Mouse (Mus musculus) MEL (cell line): ENCODE results near the gene Ddn. TPM values are rescaled to one million over a fixed set of nuclear protein-coding genes. Genes with fewer than 3 reads are reported as not detected.

Experiments used
- DNase-seq: peaks from one replicate; pipeline ENCODE4 v3.0.0; 2011; ENCODE audit warnings: low read depth, low spot score
- H3K27ac ChIP-seq: 2 replicates; pipeline ENCODE4 v1.5.1; 2012; ENCODE audit warnings: low read depth, mild to moderate bottlenecking, control low read depth, low read length, moderate library complexity; ENCODE audit not compliant: control insufficient read depth
- H3K27me3 ChIP-seq, 2 experiments: fragments of 150-350 bp in 1 of 2; sonication (generic) in 1 of 2; 2 replicates each; pipeline ENCODE4 v1.6.1; 2012; ENCODE audit warnings: low read length in 2 of 2, mild to moderate bottlenecking in 2 of 2, improper control_type of control experiment in 1 of 2, moderate library complexity in 1 of 2; ENCODE audit not compliant: insufficient read depth in 2 of 2, control insufficient read depth in 1 of 2
- H3K36me3 ChIP-seq, 2 experiments: 2 replicates each; pipeline ENCODE4 v1.6.1; 2012 to 2014; ENCODE audit warnings: low read length in 2 of 2, improper control_type of control experiment in 1 of 2, inconsistent platforms in 1 of 2, mild to moderate bottlenecking in 1 of 2; ENCODE audit not compliant: insufficient read depth in 2 of 2, control insufficient read depth in 1 of 2
- H3K4me1 ChIP-seq, 2 experiments: fragments of 150-350 bp in 1 of 2; sonication (generic) in 1 of 2; 2 replicates each; pipeline ENCODE4 v1.6.1; 2012; ENCODE audit warnings: low read length in 2 of 2, improper control_type of control experiment in 1 of 2, mild to moderate bottlenecking in 1 of 2; ENCODE audit not compliant: insufficient read depth in 2 of 2, control insufficient read depth in 1 of 2
- H3K4me3 ChIP-seq, 2 experiments: fragments of 150-350 bp in 1 of 2; sonication (generic) in 1 of 2; 2 replicates each; pipeline ENCODE4 v1.5.1; 2012; ENCODE audit warnings: low read depth in 2 of 2, low read length in 2 of 2, mild to moderate bottlenecking in 2 of 2, moderate library complexity in 2 of 2, control low read depth in 1 of 2, improper control_type of control experiment in 1 of 2; ENCODE audit not compliant: control insufficient read depth in 1 of 2, insufficient read depth in 1 of 2
- H3K79me2 ChIP-seq: 2 replicates; pipeline ENCODE4 v1.6.1; 2012; ENCODE audit warnings: mild to moderate bottlenecking, low read length, moderate library complexity; ENCODE audit not compliant: control insufficient read depth, poor library complexity, insufficient read depth
- H3K9ac ChIP-seq: 2 replicates; pipeline ENCODE4 v1.6.1; 2012; ENCODE audit warnings: low read depth, mild to moderate bottlenecking, control low read depth, low read length, moderate library complexity; ENCODE audit not compliant: control insufficient read depth, poor library complexity, severe bottlenecking
- H3K9me3 ChIP-seq: fragments of 150-350 bp; sonication (generic); replicated peaks from 2 replicates; pipeline ENCODE4 v1.6.1; 2012; ENCODE audit warnings: mild to moderate bottlenecking, low read length, improper control_type of control experiment, moderate library complexity; ENCODE audit not compliant: insufficient read depth
- BHLHE40 ChIP-seq: IDR thresholded peaks from 2 replicates; pipeline ENCODE4 v1.6.1; 2012; ENCODE audit warnings: low read depth, mild to moderate bottlenecking, inconsistent platforms, low read length, improper control_type of control experiment, borderline replicate concordance
- CHD1 ChIP-seq: IDR thresholded peaks from 2 replicates; pipeline ENCODE4 v1.6.1; 2012; ENCODE audit warnings: low read depth, mild to moderate bottlenecking, inconsistent platforms, low read length, improper control_type of control experiment
- CHD2 ChIP-seq: IDR thresholded peaks from 2 replicates; pipeline ENCODE4 v1.6.1; 2011; ENCODE audit warnings: low read length, improper control_type of control experiment
- CTCF ChIP-seq, 3 experiments: IDR thresholded peaks in 2 of 3; conservative IDR thresholded peaks in 1 of 3; 2 replicates each; pipeline ENCODE4 v1.5.1; 2011 to 2012; ENCODE audit warnings: low read length in 3 of 3, low read depth in 2 of 3, mild to moderate bottlenecking in 2 of 3, improper control_type of control experiment in 1 of 3, inconsistent platforms in 1 of 3, mixed read lengths in 1 of 3, moderate library complexity in 1 of 3; ENCODE audit not compliant: control insufficient read depth in 1 of 3, insufficient read depth in 1 of 3, poor library complexity in 1 of 3, severe bottlenecking in 1 of 3
- ETS1 ChIP-seq: IDR thresholded peaks from 2 replicates; pipeline ENCODE4 v1.6.1; 2012; ENCODE audit warnings: low read depth, mild to moderate bottlenecking, inconsistent platforms, low read length, improper control_type of control experiment, moderate library complexity
- GABPA ChIP-seq: IDR thresholded peaks from 2 replicates; pipeline ENCODE4 v1.6.1; 2012; ENCODE audit warnings: low read depth, mild to moderate bottlenecking, inconsistent platforms, low read length, improper control_type of control experiment, moderate library complexity
- GATA1 ChIP-seq: IDR thresholded peaks from 2 replicates; pipeline ENCODE4 v1.6.1; 2011; ENCODE audit warnings: low read depth, low read length, improper control_type of control experiment
- JUND ChIP-seq: IDR thresholded peaks from 2 replicates; pipeline ENCODE4 v1.6.1; 2011; ENCODE audit warnings: low read depth, mild to moderate bottlenecking, improper control_type of control experiment, low read length
- KAT2A ChIP-seq: conservative IDR thresholded peaks from 2 replicates; pipeline ENCODE4 v1.6.1; 2012; ENCODE audit warnings: low read depth, low read length, improper control_type of control experiment, inconsistent platforms
- MAFK ChIP-seq: IDR thresholded peaks from 2 replicates; pipeline ENCODE4 v1.6.1; 2011; ENCODE audit warnings: low read depth, mild to moderate bottlenecking, low read length, improper control_type of control experiment, borderline replicate concordance
- MAX ChIP-seq: IDR thresholded peaks from 2 replicates; pipeline ENCODE4 v1.6.1; 2011; ENCODE audit warnings: low read length, improper control_type of control experiment
- MAZ ChIP-seq: IDR thresholded peaks from 2 replicates; pipeline ENCODE4 v1.6.1; 2012; ENCODE audit warnings: low read depth, mild to moderate bottlenecking, inconsistent platforms, low read length, improper control_type of control experiment
- MEF2A ChIP-seq: IDR thresholded peaks from 2 replicates; pipeline ENCODE4 v1.6.1; 2014; ENCODE audit warnings: low read depth, mild to moderate bottlenecking, inconsistent platforms, low read length, improper control_type of control experiment; ENCODE audit not compliant: poor library complexity, insufficient replicate concordance, severe bottlenecking; ENCODE audit errors: extremely low read depth
- MYC ChIP-seq: IDR thresholded peaks from 2 replicates; pipeline ENCODE4 v1.6.1; 2011; ENCODE audit warnings: low read depth, mild to moderate bottlenecking, low read length, improper control_type of control experiment, moderate library complexity
- NELFE ChIP-seq: IDR thresholded peaks from 2 replicates; pipeline ENCODE4 v1.6.1; 2011; ENCODE audit warnings: low read depth, low read length, improper control_type of control experiment
- POLR2A ChIP-seq, 2 experiments: IDR thresholded peaks; 2 replicates each; pipeline ENCODE4 v1.6.1; 2011 to 2012; ENCODE audit warnings: low read length in 2 of 2, mild to moderate bottlenecking in 2 of 2, control low read depth in 1 of 2, improper control_type of control experiment in 1 of 2, low read depth in 1 of 2, moderate library complexity in 1 of 2; ENCODE audit not compliant: control insufficient read depth in 1 of 2, insufficient read depth in 1 of 2, poor library complexity in 1 of 2
- POLR2AphosphoS2 ChIP-seq: IDR thresholded peaks from 2 replicates; pipeline ENCODE4 v1.6.1; 2011; ENCODE audit warnings: low read length, improper control_type of control experiment
- POLR2AphosphoS5 ChIP-seq: IDR thresholded peaks from 2 replicates; pipeline ENCODE4 v1.6.1; 2012; ENCODE audit warnings: low read depth, borderline replicate concordance, mild to moderate bottlenecking, inconsistent platforms, low read length, moderate library complexity, mixed read lengths
- RAD21 ChIP-seq: IDR thresholded peaks from 2 replicates; pipeline ENCODE4 v1.6.1; 2011; ENCODE audit warnings: mild to moderate bottlenecking, low read depth, low read length, improper control_type of control experiment
- RCOR1 ChIP-seq: IDR thresholded peaks from 2 replicates; pipeline ENCODE4 v1.6.1; 2012; ENCODE audit warnings: low read depth, mild to moderate bottlenecking, inconsistent platforms, low read length, improper control_type of control experiment
- SIN3A ChIP-seq: IDR thresholded peaks from 2 replicates; pipeline ENCODE4 v1.6.1; 2012; ENCODE audit warnings: low read length, improper control_type of control experiment, inconsistent platforms
- TBP ChIP-seq: IDR thresholded peaks from 2 replicates; pipeline ENCODE4 v1.8.0; 2011; ENCODE audit warnings: low read depth, low read length, improper control_type of control experiment
- TCF12 ChIP-seq: IDR thresholded peaks from 2 replicates; pipeline ENCODE4 v1.6.1; 2014; ENCODE audit warnings: low read depth, mild to moderate bottlenecking, inconsistent platforms, low read length, improper control_type of control experiment, moderate library complexity
- UBTF ChIP-seq: IDR thresholded peaks from 2 replicates; pipeline ENCODE4 v1.6.1; 2012; ENCODE audit warnings: low read depth, mild to moderate bottlenecking, inconsistent platforms, low read length, improper control_type of control experiment, moderate library complexity, borderline replicate concordance; ENCODE audit not compliant: insufficient read depth
- USF2 ChIP-seq, 2 experiments: IDR thresholded peaks; 2 replicates each; pipeline ENCODE4 v1.6.1; 2011 to 2012; ENCODE audit warnings: improper control_type of control experiment in 2 of 2, low read length in 2 of 2, borderline replicate concordance in 1 of 2, inconsistent platforms in 1 of 2, low read depth in 1 of 2, mild to moderate bottlenecking in 1 of 2; ENCODE audit not compliant: insufficient read depth in 1 of 2
- ZC3H11A ChIP-seq: IDR thresholded peaks from 2 replicates; pipeline ENCODE4 v1.6.1; 2012; ENCODE audit warnings: low read depth, mild to moderate bottlenecking, inconsistent platforms, low read length, improper control_type of control experiment
- ZKSCAN1 ChIP-seq: IDR thresholded peaks from 2 replicates; pipeline ENCODE4 v1.6.1; 2012; ENCODE audit warnings: low read depth, mild to moderate bottlenecking, inconsistent platforms, low read length, improper control_type of control experiment, moderate library complexity
- ZMIZ1 ChIP-seq: IDR thresholded peaks from 2 replicates; pipeline ENCODE4 v1.6.1; 2012; ENCODE audit warnings: low read depth, mild to moderate bottlenecking, inconsistent platforms, low read length, improper control_type of control experiment, moderate library complexity
- ZNF384 ChIP-seq: IDR thresholded peaks from 2 replicates; pipeline ENCODE4 v1.6.1; 2012; ENCODE audit warnings: low read depth, mild to moderate bottlenecking, inconsistent platforms, low read length, improper control_type of control experiment
- polyA plus RNA-seq, 2 experiments: library from polyadenylated mRNA; stranded (reverse) in 1 of 2; unstranded in 1 of 2; fragments of >175 nt in 1 of 2; fragments of >200 nt in 1 of 2; gene quantifications; 2 replicates each; pipeline versions ENCODE4 v1.2.1 to v1.2.4; 2012; ENCODE audit warnings: low replicate concordance in 2 of 2, low read depth in 1 of 2; ENCODE audit not compliant: insufficient read length in 2 of 2, insufficient read depth in 1 of 2, missing spikeins in 1 of 2
- total RNA-seq: library from RNA; depleted of rRNA; stranded (reverse); fragments of 300-350 nt; gene quantifications from 2 replicates; pipeline ENCODE4 v1.2.3, GENCODE M21; 2012

The Ddn gene
- total and polyA plus RNA-seq, 3 experiments: 4.0 to 4.2 TPM; not detected in 1

GRCm38 (mm10) chr15:98772511-98773211, 36.6 kb downstream of the Ddn start (continued):
- TF ChIP-seq ZNF384: no peak
- TF ChIP-seq POLR2AphosphoS5: no peak; the same call in 1 of the 2 replicates
- TF ChIP-seq KAT2A: peak; percentile 50; the same call in 1 of the 2 replicates
- TF ChIP-seq SIN3A: peak; percentile 86
- peak; percentile 61; the same call in 1 of the 2 replicates for TF ChIP-seq CHD1
- peak; percentile 47 for TF ChIP-seq MYC
- no peak for TF ChIP-seq RAD21
- TF ChIP-seq CTCF (IDR thresholded peaks at IDR 0.05 in 2 of 3, conservative IDR thresholded peaks at IDR 0.05 in 1 of 3; ENCODE audit: control insufficient read depth in 1 of 3, insufficient read depth in 1 of 3, low read depth in 2 of 3, low read length in 3 of 3, poor library complexity in 1 of 3, severe bottlenecking in 1 of 3): no peak
- TF ChIP-seq UBTF: 0 out of 2 replicates have a peak, but pooled peaks have one; percentile 69
- peak; percentile 68 to 73 for TF ChIP-seq POLR2A (IDR thresholded peaks at IDR 0.05; ENCODE audit: control insufficient read depth in 1 of 2, insufficient read depth in 1 of 2, low read depth in 1 of 2, low read length in 2 of 2, poor library complexity in 1 of 2)
- no peak for TF ChIP-seq CHD2
- TF ChIP-seq ETS1: peak; percentile 48; the same call in 1 of the 2 replicates
- TF ChIP-seq ZC3H11A: 0 out of 2 replicates have a peak, but pooled peaks have one; percentile 16
- TF ChIP-seq POLR2AphosphoS2: peak; percentile 45; the same call in 1 of the 2 replicates
- TF ChIP-seq BHLHE40: peak; percentile 38; the same call in 1 of the 2 replicates
- TF ChIP-seq JUND: no peak

- H3K27me3 ChIP-seq: no peaks in the 10 kb centered on the region
- H3K4me3 ChIP-seq: peak overlapping the region; percentile 67 to 72
- no peaks in the 10 kb centered on the region; the same call in 1 of the 2 replicates for H3K79me2 ChIP-seq
- H3K9ac ChIP-seq: peak overlapping the region; percentile 76
- peaks cover 0 to 1% of the 10 kb centered on the region in 2 experiments; a peak in 1 of 4 replicates for H3K4me1 ChIP-seq
- H3K27ac ChIP-seq: peak overlapping the region; percentile 79
- DNase-seq: peak; percentile 77
- H3K36me3 ChIP-seq: peaks cover 0 to 10% of the 10 kb centered on the region in 2 experiments; a peak in 2 of 4 replicates
- H3K9me3 ChIP-seq: no peaks in the 10 kb centered on the region
- TF ChIP-seq RAD21 (no peak), ZC3H11A (no peak), MAZ (peak; percentile 61; the same call in 1 of the 2 replicates), JUND (no peak), SIN3A (0 out of 2 replicates have a peak, but pooled peaks have one; percentile 13), TBP (peak; percentile 63; the same call in 1 of the 2 replicates), NELFE (no peak; the same call in none of the 2 replicates), USF2 (IDR thresholded peaks at IDR 0.05; ENCODE audit: borderline replicate concordance in 1 of 2, insufficient read depth in 1 of 2, low read depth in 1 of 2, low read length in 2 of 2) (no peak), MEF2A (no peak), MAX (no peak), GABPA (no peak), GATA1 (peak; percentile 36; the same call in 1 of the 2 replicates), ZMIZ1 (no peak), ETS1 (no peak), TCF12 (no peak), RCOR1 (peak; percentile 52), ZKSCAN1 (no peak), KAT2A (no peak), CHD1 (0 out of 2 replicates have a peak, but pooled peaks have one; percentile 50), ZNF384 (no peak), POLR2AphosphoS2 (no peak), BHLHE40 (no peak), MAFK (no peak), POLR2AphosphoS5 (no peak; the same call in 1 of the 2 replicates), POLR2A (IDR thresholded peaks at IDR 0.05; ENCODE audit: control insufficient read depth in 1 of 2, insufficient read depth in 1 of 2, low read depth in 1 of 2, low read length in 2 of 2, poor library complexity in 1 of 2) (no peak), MYC (peak; percentile 12; the same call in 1 of the 2 replicates)
Observed at GRCm38 (mm10) chr15:98771813-98772425, 37.4 kb downstream of the Ddn start.
